Mouse (Mus musculus) B cell, adult 62 days (primary cell): Measurements from ENCODE around the gene Vsx1. TPM values are rescaled to one million over a fixed set of nuclear protein-coding genes. Genes with fewer than 3 reads are reported as not detected.

Experiments
- total RNA-seq: library from RNA; stranded (reverse); gene quantifications from 4 replicates; pipeline ENCODE4 v1.2.4, GENCODE M21; 2023

Gene Vsx1
- not detected in 4 replicates for total RNA-seq

DNA sequence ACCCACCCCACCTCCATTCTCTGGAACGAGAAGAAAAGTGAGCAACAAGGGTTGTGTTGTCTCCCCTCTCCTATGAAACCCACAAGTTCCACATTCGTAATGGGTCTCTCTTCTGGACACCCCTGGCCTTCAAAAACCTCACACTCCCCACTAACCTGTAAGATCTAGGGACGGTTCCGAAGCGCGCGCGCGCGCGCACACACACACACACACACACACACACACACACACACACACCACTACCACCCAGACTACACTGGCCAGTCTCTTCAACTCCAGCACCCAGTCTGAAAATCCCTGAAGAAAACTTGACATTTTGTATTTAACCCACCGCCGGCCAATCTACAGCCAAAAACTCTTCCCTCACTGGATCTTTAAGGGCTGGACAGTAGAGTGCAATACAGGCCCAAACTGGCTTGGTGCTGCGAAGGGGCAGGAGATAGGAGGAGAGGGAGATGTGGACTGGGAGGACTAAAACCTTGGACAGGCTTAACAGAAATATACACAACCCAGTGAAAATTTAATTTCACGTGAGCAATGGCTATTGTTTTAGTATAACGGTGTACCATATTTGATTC is at the start of gene Vsx1:
Gene Vsx1, minus strand, starts transcription at position 138 of the 578 bp plus-strand sequence.

DNA sequence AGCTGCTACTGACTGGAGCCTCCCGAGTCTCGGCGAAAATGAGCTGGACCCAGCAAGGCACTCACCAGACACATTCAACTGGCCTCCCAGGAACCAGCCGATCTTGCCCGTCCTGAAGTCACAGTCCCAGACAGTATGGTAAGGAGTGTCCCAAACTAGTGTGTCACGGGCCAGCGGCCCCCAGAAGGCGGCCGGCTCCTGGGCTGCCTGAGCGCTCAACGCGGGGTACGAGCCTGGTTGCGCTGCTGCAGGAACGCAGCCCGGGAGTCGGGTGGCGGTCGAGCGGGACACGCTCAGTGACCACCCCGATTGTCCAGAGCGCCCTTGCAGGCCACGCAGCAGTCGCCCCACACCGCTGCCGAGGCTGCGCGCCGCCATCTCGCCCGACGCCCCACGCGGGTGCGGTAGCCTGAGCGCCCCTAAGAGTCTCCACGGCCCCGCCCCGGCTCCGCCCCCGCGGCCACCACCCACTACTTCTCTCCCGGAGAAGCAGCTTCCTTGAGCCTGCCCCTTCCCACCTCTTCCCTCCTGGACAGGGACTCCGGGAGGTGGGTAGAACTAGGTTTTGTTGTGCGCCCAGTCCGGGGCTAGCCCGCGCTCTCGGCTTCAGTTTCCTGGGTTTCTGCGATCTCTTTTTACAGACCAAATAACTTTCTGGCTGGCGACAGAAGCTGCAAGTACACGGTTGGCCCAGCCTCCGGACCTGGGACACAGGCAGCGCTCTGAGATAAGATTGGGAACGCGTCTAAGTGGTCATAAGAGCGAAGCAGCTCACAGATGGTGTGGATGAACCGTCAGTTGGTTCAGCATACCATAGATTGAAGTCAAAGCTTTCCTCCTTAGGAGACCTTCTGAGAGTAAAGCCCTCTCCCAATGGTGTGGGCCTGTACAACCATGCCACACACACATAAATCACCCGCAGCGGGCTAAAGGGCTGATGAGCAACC is 21.1 kb downstream of the Vsx1 start, which contains the start of gene Acss1:
Gene Acss1, minus strand, starts transcription at position 681 of the 947 bp plus-strand sequence.

Other genes starting within 250 kb of the Vsx1 start
- 2.9 to 4.4 TPM (median 4.0 TPM) in 4 replicates for gene Zfp442, start 237.9 kb downstream of the Vsx1 start, total RNA-seq
- 1.0 to 1.3 TPM (median 1.2 TPM) in 4 replicates for gene Zfp345, start 204.3 kb downstream of the Vsx1 start, total RNA-seq
- gene Cst7, start 118.9 kb downstream of the Vsx1 start, total RNA-seq = not detected in 4 replicates
- gene Apmap, start 80.8 kb downstream of the Vsx1 start, total RNA-seq = 22.2 to 24.9 TPM (median 23.2 TPM) in 4 replicates
- 72.7 to 88.6 TPM (median 77.1 TPM) in 4 replicates for gene Acss1, start 20.9 kb downstream of the Vsx1 start, total RNA-seq
- gene Entpd6, start 59.7 kb upstream of the Vsx1 start, total RNA-seq = 26.1 to 29.0 TPM (median 26.4 TPM) in 4 replicates
- 45.4 to 58.2 TPM (median 49.1 TPM) in 4 replicates for gene Pygb, start 97.4 kb upstream of the Vsx1 start, total RNA-seq
- gene Abhd12, start 215.4 kb upstream of the Vsx1 start, total RNA-seq = 56.2 to 72.1 TPM (median 59.0 TPM) in 4 replicates
- gene Gins1, start 216.0 kb upstream of the Vsx1 start, total RNA-seq = 3.9 to 5.2 TPM (median 4.7 TPM) in 4 replicates